Mouse (Mus musculus) left cerebral cortex, adult 9 months (tissue): ENCODE results near the gene Vps18.

ENCODE experiments used
- DNase-seq, 2 experiments: peaks; one replicate each; pipeline ENCODE4 v3.0.0; 2022; ENCODE audit warnings: low spot score in 2 of 2

The Vps18 gene

DNA sequence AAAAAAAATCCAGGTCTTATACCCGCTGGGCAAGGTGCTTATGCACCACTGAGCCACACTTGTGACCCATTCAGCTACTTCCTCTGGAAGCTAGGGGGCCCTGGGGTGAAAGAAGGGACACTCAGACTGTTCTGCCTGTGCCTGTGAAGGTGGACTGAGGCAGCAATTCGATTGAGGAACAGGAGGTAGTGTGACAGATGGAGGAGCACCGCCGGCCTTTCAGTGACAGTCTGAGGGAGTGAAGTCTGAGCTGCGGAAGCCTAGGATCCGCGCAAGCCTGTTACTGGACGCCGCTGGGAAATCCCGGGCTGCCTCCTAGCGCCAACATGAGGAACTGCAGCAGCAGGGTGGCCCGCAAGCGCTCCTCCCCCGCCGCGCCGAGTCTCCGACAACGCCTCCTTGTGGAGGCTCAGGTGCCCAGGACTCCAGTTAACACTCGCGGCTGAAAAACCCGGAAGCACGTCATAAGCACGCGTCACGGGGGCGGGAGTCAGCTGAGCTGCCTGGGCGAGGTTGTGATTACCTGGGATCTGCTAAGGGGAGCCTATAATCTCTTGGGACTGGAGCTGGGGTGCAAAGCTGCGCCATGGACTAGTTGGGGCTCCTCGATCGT, at the start of gene Vps18:
Vps18 (plus strand) TSS at position 471 of the 613 bp plus-strand sequence.
- peak; percentile 93 to 99 for DNase-seq

DNA sequence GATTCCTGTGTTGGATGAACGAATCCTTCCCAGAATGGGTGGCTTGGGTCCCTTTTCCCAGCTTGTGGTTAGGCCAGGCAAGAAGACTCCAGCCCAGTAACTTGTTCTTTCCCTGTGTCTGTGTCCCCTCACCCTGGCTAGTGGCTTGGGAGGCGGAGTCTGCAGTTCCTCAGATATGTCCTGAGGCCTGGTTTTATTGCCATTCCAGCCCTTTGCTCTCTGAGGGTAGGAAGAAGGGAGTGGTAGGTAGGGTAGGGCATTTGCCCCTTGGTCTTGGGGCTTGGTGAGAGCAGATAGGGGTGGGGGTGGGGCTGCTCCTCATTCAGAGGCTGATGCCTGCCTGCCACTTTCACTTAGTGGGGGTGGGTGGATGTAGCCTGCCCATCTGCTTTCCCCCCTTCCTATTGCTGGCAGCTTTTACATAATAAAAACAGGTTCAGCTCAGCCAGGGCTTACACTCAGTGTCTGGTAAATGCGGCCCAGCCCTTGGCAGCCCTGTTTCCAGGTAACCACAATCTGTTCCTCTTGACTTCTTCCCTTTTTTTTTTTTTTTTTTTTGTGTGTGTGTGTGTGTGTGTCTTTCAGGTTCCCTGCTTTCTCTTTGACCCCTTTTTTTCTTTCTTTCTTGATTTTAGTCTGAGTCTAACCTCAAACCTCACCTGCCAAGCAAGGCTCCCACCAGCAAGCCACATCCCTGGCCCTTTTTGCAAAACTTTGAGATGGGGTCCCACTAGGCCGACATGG, 48.3 kb upstream of the Vps18 start:
- DNase-seq: no peak

DNA sequence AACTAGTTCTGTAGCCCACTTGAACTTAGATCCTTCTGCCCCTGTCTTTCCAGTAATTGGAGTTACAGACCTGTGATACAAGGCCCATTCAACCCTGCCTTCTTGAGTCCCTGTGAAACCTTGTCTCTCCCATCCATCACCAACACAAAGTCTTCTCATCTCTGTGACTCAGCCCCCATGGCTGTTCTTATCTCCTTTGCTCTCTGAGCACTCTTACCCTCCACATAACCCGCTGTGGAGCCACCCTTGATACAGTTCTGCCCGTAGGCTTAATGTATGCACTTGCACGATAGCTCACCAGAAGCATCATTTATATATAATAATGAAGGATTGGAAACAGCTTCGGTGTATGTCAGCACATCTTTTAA, 47.7 kb upstream of the Vps18 start:
- no peak for DNase-seq

DNA sequence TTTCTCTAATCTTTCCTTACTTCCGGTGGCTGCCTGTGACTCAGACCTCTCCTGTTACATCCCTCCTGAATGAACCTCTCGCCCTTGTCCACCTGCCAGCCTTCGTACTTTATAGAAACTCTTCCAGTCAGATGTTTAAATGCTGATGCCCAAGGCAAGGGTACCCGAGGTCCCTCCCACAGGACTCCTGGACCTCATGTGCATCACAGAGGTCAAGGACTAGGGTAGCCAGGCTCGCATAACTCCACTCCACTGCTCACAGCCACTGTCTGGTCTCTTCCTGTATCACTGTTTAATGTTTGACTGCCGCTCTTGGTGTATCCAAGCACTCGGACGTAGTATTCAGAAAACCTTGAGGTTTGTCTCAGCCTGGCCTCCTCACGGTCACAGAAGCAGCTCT, 46.0 kb upstream of the Vps18 start:
- no peak for DNase-seq

DNA sequence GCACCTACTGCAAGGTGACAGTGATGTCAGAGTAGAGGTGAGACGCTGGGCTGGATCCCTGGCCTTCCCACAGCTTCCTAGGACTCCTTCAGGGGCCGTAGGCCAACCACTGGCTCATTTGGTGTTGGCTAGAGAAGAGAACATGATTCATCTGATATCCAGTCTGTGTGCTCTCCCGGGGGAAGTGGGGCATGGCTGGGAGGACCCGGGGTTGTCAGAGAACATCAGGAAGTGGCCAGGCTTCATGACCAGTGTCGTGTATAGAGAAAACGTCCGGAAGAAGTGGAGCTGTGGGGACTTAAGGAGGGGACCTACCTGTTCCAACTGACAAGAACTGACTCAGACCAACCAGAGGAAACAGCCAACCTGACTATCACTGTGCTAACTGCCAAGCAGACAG, 43.3 kb upstream of the Vps18 start:
- DNase-seq: no peak

DNA sequence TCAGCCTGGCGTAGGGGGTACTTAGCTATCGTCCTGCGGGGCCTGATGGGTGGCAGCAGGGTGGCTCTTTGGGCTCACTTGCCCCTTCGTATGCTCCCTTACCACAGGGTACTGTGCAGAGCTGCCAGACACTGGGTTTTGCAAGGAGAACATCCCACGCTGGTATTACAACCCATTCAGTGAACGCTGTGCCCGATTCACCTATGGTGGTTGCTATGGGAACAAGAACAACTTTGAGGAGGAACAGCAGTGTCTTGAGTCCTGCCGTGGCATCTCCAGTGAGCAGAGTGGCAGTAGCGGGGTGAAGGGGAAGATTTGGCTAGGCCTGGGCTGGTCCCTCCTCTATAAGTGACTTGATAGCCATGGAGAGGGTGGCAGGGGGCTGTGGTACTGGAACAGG, 40.6 kb upstream of the Vps18 start:
- DNase-seq: peak in 1 of 2 experiments; percentile 53

DNA sequence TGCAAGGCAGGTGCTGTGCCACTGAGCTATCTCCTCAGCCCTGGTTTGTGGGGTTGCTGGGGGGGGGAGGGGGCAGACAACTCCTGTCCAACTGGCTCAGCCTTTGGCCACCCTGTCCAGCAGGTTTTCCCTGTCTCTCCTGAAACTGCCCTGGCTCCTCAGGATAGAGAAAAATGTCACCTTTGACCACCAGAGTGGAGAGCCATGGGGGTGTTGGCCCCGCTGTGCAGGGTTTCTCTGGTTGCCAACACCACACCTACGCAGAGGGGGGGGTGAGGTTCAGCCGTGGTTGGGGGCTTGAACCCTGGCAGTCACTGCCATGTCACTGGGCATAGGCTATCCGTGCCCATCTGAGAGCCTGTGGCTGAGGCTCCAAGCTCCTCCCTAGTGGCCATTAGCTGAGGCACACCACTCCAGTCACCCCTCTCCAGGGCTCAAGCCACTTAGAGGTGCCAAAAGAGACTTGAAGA, 38.9 kb upstream of the Vps18 start:
- DNase-seq: no peak

DNA sequence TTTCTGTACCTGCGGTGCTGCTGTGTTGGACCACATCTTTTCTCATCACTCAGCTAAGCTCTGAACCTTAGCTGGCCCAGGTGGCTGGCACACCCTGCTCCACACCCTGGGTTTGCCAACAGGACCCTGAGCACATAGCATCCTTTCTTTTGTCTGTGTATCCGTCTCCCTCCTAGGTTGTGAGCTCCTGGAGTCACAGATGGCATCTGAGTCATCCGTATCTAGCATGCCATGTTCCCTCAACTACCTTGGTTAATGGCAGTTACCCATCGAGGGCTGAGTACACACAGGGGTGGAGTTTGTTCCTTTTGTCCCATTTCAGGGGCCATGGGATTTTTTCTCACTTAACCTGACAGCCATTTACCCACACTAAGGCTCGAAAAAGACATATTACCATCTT, 38.2 kb upstream of the Vps18 start:
- no peak for DNase-seq

DNA sequence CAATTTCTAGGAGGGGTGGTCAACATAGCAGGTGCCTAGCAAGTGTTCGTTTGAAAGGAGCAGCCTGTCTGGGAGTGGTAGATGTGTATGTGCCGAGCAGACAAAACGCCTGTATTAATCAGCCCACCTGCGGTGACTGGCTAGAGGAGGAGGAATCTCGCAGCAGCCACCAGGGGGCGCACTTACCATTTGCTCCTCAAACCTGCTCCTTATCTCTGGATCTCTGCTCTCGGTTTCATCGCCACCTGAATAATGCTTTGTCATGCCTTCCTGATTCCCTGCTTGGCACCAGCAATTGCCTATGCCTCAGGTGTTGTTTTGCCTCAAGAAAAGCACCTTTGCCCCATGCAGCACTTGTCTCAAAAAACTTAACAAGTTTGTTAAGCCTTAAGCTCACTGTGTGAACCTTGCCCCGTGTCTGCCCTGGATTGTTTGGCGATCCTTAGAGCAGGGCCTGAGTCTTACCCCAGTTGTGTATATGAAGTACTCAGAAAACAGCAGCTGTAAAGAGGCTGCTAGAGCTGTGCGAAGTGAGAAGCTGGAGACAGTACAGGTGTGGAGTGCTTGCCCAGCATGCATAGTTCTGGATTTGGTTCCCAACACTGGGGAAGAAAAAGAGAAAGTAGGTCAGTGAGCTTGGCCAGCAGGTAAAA, 37.6 kb upstream of the Vps18 start:
- peak; percentile 42 to 80 for DNase-seq

DNA sequence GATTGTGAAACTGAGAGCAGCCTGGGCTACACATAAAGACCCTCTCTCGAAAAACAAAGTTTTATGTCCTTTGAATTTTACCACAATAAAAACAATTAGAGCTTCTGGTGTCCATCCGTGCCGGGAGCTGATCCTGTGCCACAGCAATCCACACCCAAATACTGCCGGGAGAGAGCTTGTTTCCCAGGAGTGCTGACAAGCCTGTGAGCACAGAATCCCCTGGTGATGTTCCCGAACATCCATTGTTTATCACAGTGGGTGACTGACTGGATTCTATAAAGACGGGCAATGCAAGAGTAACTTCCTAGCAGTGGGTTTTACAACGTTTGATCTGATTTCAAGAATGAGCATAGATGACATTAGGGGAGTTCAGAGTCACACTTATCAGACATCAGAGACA, 33.6 kb upstream of the Vps18 start:
- no peak for DNase-seq

DNA sequence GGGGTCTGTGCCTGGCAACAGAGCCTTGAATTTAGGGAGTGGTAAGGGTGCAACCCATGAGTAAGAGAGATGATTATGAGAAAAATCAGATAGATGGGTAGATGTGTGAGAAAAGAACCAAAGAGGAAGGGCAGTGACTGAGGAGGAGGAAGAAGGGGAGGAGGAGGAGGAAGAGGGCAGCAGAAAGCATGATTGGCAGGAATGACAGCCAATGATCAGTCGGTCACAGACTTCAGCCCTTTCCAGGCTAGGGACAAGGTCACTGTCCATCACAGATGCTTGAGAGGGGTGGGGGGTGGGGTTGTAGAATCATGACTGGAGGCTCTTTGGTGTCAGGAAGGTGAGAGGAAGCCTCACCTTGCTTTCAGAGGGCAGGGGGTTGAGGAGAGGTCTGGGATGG, 28.0 kb upstream of the Vps18 start:
- DNase-seq: no peak

DNA sequence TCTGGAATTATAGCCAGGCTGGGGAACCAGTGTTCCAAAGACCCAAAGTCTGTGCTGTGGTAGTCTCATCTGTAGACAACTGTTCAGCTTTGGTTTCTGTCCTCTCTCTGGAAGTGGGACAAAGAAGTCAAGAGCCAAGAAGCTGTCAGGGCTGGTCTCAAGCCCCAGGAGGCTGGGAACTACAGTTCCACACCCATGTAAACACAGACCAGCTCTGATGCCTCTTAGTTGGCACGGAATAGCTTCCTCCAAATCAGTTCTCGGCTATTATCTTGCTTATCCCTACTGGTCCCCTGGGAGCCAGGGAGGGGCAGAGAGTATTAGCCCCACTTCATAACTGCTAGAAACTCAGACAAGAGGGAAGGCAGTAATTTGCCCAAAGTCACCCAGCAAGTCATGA, 27.2 kb upstream of the Vps18 start:
- DNase-seq: no peak

DNA sequence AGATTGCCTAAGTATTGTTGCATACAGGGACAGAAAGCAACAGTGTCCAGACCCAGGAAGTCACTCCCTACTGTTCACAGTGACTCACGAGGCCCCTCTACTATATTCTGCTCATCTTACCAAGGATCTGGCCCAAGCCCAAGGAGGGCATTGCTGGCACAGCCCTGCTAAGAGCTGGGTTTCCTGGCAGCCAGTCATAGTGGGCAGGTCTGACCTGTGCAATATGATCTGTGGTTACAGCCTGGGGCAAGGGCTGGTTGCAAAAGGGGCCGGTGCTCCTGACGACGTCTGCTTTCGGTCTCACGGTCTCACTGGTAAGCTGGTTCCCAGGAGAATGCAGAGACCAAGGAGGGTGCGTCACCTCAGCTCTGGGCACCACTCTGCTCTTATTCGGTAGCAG, 25.6 kb upstream of the Vps18 start:
- DNase-seq: no peak

DNA sequence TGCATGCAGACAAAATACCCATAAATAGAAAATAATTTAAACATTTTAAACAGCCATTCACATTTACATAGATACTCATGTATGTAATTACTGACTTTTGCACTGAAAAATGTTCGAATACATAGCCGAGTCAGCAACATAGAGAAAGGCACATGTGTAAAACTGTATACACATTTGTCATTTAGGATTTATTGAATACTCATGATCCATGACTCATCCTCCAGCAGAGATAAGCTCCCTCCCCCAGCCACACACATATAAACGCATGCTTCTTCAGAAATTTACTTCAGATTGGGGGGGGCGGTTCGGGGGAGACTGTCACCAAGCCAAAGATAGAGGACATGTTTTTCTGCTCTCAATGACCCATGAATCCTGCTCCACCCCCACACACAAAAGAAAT, 24.7 kb upstream of the Vps18 start:
- no peak for DNase-seq

DNA sequence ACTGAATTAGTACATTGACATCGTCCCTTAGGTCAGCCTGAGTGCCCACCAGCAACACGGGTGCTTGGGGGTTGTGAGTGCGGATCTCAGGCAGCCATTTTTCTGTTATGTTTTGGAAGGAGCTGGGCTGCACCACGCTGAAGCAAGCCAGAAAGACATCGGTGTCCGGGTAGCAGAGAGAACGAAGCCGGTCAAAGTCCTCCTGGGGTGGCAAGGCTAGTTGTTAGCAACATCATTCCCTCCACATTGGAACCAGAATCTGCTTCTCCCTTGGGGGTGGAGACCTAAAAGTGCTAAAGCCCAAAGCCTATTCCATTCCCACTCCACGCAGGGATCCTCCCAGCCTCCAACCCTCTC, 18.3 kb upstream of the Vps18 start:
- DNase-seq: no peak

DNA sequence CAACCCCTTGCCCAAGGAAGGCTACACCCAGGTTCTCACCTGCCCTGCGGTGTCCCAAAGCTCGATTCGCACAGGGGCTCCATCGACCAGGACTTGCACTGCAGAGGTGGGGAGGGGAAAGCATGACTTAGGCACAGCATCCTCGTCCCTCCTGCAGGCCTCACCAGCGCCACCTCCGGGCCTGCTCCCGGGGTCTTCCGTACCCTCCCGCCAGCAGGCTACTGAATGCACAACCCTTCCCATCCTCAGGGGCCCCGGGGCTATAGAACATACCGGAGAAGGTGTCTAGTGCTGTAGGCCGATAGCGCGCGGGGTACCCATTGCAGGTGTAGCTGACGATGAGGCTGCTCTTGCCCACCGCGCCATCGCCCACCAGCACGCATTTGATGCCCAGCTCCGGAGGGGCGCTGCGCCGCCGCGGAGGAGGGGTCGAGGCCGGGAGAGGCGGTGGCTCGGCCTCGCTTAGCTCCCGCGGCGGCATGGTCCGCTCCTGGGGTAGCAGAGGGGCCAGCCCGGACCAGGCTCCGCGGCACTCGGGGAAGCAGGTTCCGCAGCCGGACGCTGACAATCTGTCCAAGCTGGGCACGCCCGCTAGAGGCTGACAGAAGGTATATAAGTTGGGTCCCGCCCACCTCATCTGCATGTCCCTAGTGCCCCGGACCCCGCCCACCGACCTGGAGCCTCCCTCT, 17.8 kb upstream of the Vps18 start, which contains the start of gene Rhov:
Rhov (minus strand) TSS at position 630 of the 689 bp plus-strand sequence.
- peak in 1 of 2 experiments; percentile 69 for DNase-seq

DNA sequence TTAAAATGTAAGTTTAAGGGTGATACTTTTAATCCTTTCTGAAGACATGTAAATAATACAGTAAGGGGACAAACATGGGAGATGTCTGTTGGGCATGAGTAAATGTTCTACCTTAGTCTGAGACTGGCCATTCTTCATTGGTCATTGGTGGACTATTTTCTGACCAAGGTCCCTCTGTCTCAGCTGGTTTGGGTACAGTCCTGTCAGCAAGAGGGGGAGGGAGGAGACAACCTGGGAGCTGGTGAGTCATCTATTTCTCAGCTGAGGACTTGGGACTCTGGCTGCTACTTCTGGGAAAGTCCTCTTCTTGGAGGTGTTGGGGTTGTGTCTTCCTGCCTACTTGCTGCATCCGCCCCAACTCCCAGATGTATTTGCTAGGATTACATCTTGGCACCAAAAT, 14.4 kb upstream of the Vps18 start:
- no peak for DNase-seq

DNA sequence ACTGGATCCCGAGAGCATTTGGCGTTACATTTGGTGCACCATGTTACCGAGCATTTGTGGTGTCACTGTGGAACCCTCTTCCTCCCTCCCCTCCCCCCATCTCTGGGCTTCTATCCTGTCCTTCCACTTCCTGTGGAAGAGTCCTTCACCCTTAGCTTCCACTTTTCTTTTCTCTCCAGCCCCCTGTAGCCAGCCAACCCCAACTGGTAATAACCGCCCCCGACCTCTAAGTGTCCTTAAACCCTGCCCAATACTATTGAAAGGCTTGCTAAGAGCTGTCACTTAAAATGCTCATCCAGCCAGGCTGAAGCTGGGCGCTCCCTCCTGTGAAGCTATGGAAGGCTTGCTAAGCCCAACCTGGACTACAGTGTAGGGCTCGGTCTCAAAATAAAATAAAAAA, 11.6 kb upstream of the Vps18 start:
- no peak for DNase-seq

DNA sequence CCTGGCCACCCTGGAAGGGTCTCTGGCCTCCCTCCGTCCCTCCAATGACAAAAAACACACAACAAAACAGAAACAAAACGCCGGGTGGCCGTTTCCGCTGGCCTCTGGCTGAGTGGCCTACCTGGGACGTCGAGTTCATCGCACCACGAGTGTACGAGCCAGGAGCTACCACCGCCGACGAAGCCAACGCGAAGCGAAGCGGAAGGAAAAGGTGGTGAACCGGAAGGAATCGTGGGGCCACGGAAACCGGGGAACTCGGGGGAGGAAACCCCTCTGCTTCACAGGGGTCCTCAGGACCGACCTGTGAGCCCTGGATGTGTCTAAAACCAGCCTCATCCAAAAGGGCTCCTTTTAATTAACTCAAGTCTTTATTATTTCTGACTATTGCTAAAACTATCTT, 10.7 kb upstream of the Vps18 start:
- DNase-seq: no peak

DNA sequence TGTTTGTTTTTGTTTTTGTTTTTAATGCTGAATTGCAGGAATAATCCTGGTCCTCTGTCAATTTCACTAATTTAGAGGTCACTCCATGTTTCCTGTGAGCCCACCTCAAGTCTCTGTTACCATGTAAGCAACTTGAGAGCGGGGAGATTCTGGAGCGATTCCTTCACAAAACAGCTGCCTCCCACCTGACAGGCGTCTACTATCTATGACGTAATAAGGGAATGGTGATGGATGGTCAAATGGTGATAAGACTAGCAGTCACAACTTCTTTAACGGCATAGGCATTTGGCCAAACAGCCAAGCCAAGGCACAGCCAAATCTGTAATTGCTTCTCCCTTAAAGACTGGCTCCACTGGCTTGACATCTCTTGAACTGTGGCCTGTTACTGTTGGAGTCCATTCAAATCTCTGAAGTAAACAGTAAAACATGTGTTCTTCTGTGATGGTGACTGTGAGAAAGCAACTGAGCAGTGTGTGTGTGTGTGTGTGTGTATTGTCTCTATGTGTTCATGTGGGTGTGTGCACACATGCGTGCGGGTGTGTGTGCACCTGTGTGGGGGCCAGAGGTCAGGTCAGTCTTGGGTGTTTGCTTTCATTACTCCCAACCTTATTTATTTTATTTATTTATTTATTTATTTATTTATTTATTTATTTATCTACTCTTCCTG, 6.5 kb upstream of the Vps18 start:
- DNase-seq: no peak

DNA sequence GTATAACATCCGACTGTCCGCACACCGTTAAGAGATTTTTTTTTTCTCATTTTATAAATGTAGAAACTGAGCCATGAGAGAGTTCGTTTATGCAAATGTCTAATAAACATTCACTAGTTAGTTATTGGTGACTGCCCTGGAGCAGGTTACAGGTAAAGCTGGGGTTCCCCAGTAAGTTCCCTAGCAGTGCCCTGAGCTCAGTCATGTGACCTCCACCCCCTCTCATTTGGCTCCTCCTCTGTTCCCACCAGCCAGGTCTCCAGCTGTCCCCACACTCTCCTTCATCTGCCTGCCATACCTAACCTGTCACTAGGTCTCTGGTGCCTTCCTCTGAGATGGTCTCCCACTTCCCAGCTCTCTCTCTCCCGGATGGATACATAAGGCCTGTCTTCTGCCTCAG, 1.2 kb upstream of the Vps18 start:
- no peak for DNase-seq

DNA sequence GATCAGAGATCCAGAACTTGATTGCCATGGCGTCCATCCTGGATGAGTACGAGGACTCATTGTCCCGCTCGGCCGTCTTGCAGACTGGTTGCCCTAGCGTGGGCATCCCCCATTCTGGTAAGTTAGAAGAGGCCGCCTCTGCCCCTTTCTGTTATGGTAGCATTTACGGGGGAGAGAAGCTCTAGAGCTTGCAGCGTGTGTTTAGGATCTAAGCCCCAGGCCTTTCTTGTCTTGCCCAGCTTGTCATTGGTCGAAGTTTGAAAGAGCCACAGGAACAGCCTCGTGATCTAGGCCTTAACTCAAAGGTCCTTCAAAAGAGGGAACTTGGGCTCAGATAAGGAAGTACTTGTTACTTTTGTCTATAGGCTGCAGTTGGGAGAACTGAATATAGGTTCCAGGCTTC, 475 bp downstream of the Vps18 start:
- DNase-seq: no peak
